Mouse (Mus musculus): ENCODE results near the gene Iffo2. TPM values are rescaled to one million over a fixed set of nuclear protein-coding genes. Genes with fewer than 3 reads are reported as not detected.

The Iffo2 gene
- polyA plus RNA-seq, 1 experiment from 2014 or later: 2.0 TPM

DNA sequence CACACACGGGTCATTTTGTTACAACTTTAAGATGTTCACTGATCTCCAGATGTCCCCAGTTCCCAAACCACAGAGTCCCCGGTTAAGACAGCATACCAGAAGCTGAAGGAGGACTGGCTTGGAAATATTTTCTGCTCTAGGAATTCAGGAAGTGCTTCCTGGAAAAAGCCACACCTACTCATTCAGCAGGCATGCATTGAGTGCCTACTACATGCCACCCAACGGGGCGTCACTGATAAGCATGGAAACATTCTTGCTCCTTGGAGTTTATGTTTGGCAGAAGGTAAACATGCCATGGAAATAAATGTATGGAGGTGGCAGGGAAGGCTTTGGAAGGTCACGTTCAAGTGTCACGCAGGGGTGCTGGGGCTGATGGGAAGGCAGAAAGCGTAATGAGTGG lies 19.1 kb downstream of the Iffo2 start:
- no peak for ATAC-seq

DNA sequence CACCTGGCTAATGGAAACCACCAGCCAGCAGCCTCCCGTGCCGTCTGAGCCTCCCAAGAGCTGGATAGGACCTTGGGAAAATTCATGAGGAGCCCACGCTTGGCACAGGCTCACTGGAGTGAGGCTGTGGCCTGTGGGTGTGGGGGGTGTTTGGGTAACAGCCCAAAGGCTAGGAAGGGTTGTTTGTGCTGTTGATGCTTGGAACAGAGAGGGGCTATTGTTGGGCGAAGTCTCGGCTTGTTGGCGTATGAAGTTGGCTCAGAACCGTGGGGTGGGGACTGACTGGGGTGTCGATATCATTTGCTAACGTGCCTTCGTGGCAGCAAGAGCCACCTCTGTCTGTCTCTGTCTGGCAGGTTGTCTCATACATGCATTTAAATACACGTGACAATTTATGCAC lies 24.9 kb downstream of the Iffo2 start:
- H3K4me1 ChIP-seq (ENCODE audit: control insufficient read depth, insufficient read depth, low read length): no peaks in the 10 kb centered on the region
- 89% methylated on average over 11 of the region's 11 CpGs for WGBS
- H3K36me3 ChIP-seq (ENCODE audit: control insufficient read depth, insufficient read depth, low read length): no peaks in the 10 kb centered on the region; the same call in 1 of the 2 replicates
- H3K9me3 ChIP-seq (ENCODE audit: control insufficient read depth, low read length): no peaks in the 10 kb centered on the region
- ATAC-seq: no peak
- no peak overlapping the region for H3K27ac ChIP-seq (ENCODE audit: low read length)
- H3K9ac ChIP-seq (ENCODE audit: low read depth, low read length): no peak overlapping the region
- no peaks in the 10 kb centered on the region for H3K27me3 ChIP-seq (replicated peaks; ENCODE audit: control insufficient read depth, insufficient read depth, low read length)
- no peak overlapping the region for H3K4me2 ChIP-seq (ENCODE audit: low read depth, low read length)
- no peak overlapping the region for H3K4me3 ChIP-seq (ENCODE audit: low read length)

More for the DNA sequence above, 19.1 kb downstream of the Iffo2 start:
- Histone ChIP-seq H3K36me3 (ENCODE audit: control insufficient read depth, insufficient read depth, low read length) (no peaks in the 10 kb centered on the region; the same call in 1 of the 2 replicates), H3K9ac (ENCODE audit: low read depth, low read length) (no peak overlapping the region), H3K4me2 (ENCODE audit: low read depth, low read length) (no peak overlapping the region), H3K9me3 (ENCODE audit: control insufficient read depth, low read length) (no peaks in the 10 kb centered on the region), H3K27ac (ENCODE audit: low read length) (no peak overlapping the region), H3K27me3 (replicated peaks; ENCODE audit: control insufficient read depth, insufficient read depth, low read length) (no peaks in the 10 kb centered on the region), H3K4me1 (ENCODE audit: control insufficient read depth, insufficient read depth, low read length) (no peaks in the 10 kb centered on the region), H3K4me3 (ENCODE audit: low read length) (no peak overlapping the region)
- WGBS: 59% methylated on average over 7 of the region's 7 CpGs

DNA sequence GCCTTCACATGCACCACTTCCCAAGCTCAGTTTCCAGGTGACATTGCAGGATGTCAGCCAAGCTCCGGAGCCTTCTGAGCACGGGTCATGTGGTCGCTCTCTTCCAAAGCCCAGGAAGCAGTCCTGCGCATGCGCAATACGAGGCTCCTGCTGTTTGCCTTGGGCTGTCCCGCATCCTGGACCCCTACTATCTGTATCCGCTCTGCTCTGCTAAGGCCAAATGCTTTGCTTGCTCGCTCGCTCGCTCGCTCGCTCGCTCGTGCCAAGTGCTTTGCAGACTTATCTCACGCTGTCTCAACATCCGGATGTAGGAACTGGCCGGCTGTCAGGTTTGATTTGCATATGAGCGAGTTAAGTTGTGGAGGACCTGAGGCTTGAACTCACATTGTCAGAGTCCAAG lies 25.6 kb downstream of the Iffo2 start:
- Histone ChIP-seq H3K27ac (ENCODE audit: low read length) (no peak overlapping the region), H3K9me3 (ENCODE audit: control insufficient read depth, low read length) (no peaks in the 10 kb centered on the region), H3K4me3 (ENCODE audit: low read length) (0 out of 2 replicates have a peak overlapping the region, but pooled peaks have one; percentile 11), H3K4me2 (ENCODE audit: low read depth, low read length) (peak overlapping the region; percentile 25; the same call in 1 of the 2 replicates), H3K36me3 (ENCODE audit: control insufficient read depth, insufficient read depth, low read length) (no peaks in the 10 kb centered on the region; the same call in 1 of the 2 replicates), H3K27me3 (replicated peaks; ENCODE audit: control insufficient read depth, insufficient read depth, low read length) (no peaks in the 10 kb centered on the region), H3K9ac (ENCODE audit: low read depth, low read length) (no peak overlapping the region), H3K4me1 (ENCODE audit: control insufficient read depth, insufficient read depth, low read length) (no peaks in the 10 kb centered on the region)
- 70% methylated on average over 19 of the region's 19 CpGs for WGBS
- ATAC-seq: no peak

DNA sequence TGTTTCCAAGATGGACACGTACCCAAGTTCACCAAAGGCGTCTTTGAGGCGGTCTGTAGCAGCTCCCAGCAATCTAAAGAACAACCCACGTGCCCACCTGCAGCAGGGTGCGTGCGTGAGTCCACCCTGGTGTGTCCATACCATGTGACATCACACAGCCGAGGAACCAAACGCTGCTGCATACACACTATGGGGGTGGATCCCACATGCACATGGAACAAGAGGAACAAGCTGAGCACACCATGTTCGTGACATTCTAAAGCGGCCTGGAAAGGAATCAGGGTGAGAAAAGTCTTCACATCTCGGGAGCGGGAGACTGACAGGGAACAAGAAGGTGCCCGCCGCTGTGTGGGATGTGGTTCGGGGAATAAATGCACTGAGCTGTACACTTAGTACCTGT lies 38.0 kb downstream of the Iffo2 start:
- Histone ChIP-seq H3K4me2 (ENCODE audit: low read depth, low read length) (no peak overlapping the region), H3K36me3 (ENCODE audit: control insufficient read depth, insufficient read depth, low read length) (no peaks in the 10 kb centered on the region), H3K9ac (ENCODE audit: low read depth, low read length) (no peak overlapping the region), H3K4me3 (ENCODE audit: low read length) (no peak overlapping the region), H3K4me1 (ENCODE audit: control insufficient read depth, insufficient read depth, low read length) (no peaks in the 10 kb centered on the region), H3K9me3 (ENCODE audit: control insufficient read depth, low read length) (no peaks in the 10 kb centered on the region), H3K27me3 (replicated peaks; ENCODE audit: control insufficient read depth, insufficient read depth, low read length) (no peaks in the 10 kb centered on the region; the same call in 1 of the 2 replicates), H3K27ac (ENCODE audit: low read length) (no peak overlapping the region)
- no peak for ATAC-seq
- WGBS: 80% methylated on average over 15 of the region's 15 CpGs

DNA sequence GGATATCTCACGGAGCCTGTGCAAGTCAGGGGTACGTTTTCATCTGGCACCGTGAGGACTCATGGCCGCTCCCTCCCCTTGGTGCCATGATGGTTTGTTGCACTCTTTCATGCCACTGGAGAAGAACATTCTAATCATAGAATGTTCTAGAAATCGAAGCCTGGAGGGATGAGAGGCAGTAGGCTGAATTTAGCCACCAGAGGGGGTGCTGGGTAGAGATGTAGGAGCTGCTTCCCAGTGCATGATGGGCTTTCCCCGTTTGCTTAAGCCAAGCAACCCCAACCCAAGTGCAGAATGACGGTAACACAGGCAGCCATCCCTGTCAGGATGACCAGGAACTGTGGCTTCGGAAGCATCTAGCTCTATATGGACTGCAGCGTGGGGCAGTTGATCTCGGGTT lies 40.4 kb downstream of the Iffo2 start:
- Histone ChIP-seq H3K9ac (ENCODE audit: low read depth, low read length) (no peak overlapping the region), H3K4me2 (ENCODE audit: low read depth, low read length) (no peak overlapping the region), H3K27me3 (replicated peaks; ENCODE audit: control insufficient read depth, insufficient read depth, low read length) (no peaks in the 10 kb centered on the region; the same call in 1 of the 2 replicates), H3K27ac (ENCODE audit: low read length) (no peak overlapping the region), H3K4me3 (ENCODE audit: low read length) (no peak overlapping the region), H3K9me3 (ENCODE audit: control insufficient read depth, low read length) (no peaks in the 10 kb centered on the region), H3K36me3 (ENCODE audit: control insufficient read depth, insufficient read depth, low read length) (no peaks in the 10 kb centered on the region), H3K4me1 (ENCODE audit: control insufficient read depth, insufficient read depth, low read length) (peaks cover 4% of the 10 kb centered on the region)
- 76% methylated on average over 10 of the region's 10 CpGs for WGBS
- ATAC-seq: no peak

DNA sequence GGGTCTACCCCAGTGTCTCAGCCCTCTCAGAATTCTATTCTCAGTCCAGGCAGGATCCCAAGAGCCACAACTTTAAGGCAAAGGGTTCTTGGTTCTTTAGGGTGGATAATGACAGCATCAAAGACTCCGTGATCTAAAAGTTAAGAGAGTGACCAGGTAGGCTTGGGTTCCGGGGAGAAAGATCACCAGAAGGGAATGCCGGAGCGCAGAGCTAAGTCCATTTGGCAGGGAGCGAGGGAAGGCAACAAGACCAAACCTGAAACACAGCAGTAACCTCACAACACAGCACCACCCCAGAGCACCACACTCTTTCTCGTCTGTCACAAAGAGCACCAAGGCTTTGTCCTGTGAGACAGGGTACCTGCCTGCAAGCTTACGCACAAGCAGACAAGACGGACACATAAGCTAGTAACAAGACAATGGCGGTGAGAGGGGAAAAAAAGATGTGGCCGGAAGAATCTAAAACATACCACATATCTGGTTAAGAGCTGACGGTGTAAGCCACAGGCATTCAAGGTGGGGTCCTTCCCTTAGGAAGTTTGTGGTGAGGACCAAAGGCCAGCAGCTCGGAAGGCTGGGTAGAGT lies 42.7 kb downstream of the Iffo2 start:
- no peak for ATAC-seq
- H3K27me3 ChIP-seq (replicated peaks; ENCODE audit: control insufficient read depth, insufficient read depth, low read length): no peaks in the 10 kb centered on the region; the same call in 1 of the 2 replicates
- 90% methylated on average over 12 of the region's 12 CpGs for WGBS
- H3K4me2 ChIP-seq (ENCODE audit: low read depth, low read length): no peak overlapping the region
- no peaks in the 10 kb centered on the region for H3K36me3 ChIP-seq (ENCODE audit: control insufficient read depth, insufficient read depth, low read length)
- H3K27ac ChIP-seq (ENCODE audit: low read length): no peak overlapping the region
- no peak overlapping the region for H3K9ac ChIP-seq (ENCODE audit: low read depth, low read length)
- H3K9me3 ChIP-seq (ENCODE audit: control insufficient read depth, low read length): no peaks in the 10 kb centered on the region
- H3K4me3 ChIP-seq (ENCODE audit: low read length): no peak overlapping the region
- H3K4me1 ChIP-seq (ENCODE audit: control insufficient read depth, insufficient read depth, low read length): peaks cover 11% of the 10 kb centered on the region

DNA sequence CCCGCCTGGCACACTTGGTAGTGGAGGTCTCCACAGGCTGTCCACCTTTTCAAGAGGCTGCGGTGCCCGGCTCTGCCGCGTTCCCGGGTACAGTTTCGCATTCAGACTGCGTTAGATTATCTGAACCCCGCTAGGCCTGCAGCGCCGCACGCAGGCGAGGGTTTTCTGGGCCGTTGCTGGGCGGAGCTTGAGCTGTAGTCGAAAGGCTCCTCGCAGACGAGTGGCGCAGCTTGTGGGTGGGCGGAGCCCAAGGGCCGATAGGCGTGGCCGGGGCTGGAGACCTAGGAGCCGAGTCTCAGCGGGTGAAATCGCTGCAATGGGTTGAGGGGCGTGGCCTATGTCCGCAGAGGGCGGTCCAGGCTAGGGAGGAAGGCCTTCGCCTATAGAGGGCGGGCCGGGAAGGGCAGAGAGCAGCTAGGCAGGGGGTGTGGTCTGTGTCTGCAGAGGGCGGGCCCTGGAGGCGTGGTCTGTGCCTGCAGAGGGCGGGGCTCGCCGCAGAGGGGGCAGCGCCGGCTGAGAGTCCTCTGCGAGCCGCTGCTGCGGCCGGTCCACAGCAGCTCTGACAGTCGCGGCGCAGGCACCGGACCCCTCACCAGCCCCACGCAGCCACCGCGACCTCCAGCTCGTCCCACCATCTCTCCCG lies 43.9 kb downstream of the Iffo2 start:
- WGBS: under 1% methylated on average over 49 of the region's 52 CpGs
- Histone ChIP-seq H3K27me3 (replicated peaks; ENCODE audit: control insufficient read depth, insufficient read depth, low read length) (no peaks in the 10 kb centered on the region; the same call in 1 of the 2 replicates), H3K4me2 (ENCODE audit: low read depth, low read length) (peak overlapping the region; percentile 95), H3K9me3 (ENCODE audit: control insufficient read depth, low read length) (no peaks in the 10 kb centered on the region), H3K27ac (ENCODE audit: low read length) (peak overlapping the region; percentile 84), H3K9ac (ENCODE audit: low read depth, low read length) (peak overlapping the region; percentile 88), H3K4me1 (ENCODE audit: control insufficient read depth, insufficient read depth, low read length) (peaks cover 20% of the 10 kb centered on the region), H3K36me3 (ENCODE audit: control insufficient read depth, insufficient read depth, low read length) (no peaks in the 10 kb centered on the region), H3K4me3 (ENCODE audit: low read length) (peak overlapping the region; percentile 87)
- ATAC-seq: peak; percentile 98

DNA sequence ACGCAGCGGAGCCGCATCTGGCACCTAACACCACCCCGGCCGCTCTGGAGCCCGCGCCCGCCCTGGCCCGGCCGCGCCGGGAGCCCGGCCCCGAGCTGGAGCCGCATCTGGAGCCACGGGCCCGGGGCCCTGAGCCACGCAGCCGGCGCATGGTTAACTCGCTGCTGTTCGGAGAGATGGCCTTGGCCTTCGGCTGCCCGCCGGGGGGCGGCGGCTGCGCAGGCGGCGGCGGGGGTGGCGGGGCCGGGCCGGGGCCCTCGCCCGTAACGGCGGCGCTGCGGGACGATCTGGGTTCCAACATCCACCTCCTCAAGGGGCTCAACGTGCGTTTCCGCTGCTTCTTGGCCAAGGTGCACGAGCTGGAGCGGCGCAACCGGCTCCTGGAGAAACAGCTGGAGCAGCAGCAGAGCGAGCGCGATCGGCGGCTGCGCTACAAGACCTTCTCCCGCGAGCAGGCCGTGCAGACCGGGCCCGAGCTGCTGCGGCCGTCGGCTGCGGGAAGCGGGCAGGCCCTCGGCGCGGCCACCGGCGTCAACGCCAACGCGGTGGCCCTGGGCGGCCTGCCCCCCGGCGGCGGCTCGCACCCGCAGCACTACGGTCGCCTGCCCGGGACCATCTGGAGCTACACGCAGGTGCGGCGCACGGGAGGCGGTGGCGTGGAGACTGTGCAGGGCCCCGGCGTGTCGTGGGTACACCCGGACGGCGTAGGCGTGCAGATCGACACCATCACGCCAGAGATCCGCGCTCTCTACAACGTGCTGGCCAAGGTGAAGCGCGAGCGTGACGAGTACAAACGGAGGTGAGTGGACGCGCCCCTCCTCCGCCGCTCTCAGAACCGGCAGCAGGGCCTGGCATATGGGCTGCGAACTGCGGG lies 44.7 kb downstream of the Iffo2 start:
- Histone ChIP-seq H3K27ac (ENCODE audit: low read length) (peak overlapping the region; percentile 84), H3K4me1 (ENCODE audit: control insufficient read depth, insufficient read depth, low read length) (peaks cover 27% of the 10 kb centered on the region), H3K9me3 (ENCODE audit: control insufficient read depth, low read length) (no peaks in the 10 kb centered on the region), H3K4me2 (ENCODE audit: low read depth, low read length) (peak overlapping the region; percentile 95), H3K36me3 (ENCODE audit: control insufficient read depth, insufficient read depth, low read length) (no peaks in the 10 kb centered on the region), H3K4me3 (ENCODE audit: low read length) (peak overlapping the region; percentile 87), H3K9ac (ENCODE audit: low read depth, low read length) (peak overlapping the region; percentile 88), H3K27me3 (replicated peaks; ENCODE audit: control insufficient read depth, insufficient read depth, low read length) (no peaks in the 10 kb centered on the region)
- under 1% methylated on average over 106 of the region's 111 CpGs for WGBS
- peak; percentile 73 for ATAC-seq

DNA sequence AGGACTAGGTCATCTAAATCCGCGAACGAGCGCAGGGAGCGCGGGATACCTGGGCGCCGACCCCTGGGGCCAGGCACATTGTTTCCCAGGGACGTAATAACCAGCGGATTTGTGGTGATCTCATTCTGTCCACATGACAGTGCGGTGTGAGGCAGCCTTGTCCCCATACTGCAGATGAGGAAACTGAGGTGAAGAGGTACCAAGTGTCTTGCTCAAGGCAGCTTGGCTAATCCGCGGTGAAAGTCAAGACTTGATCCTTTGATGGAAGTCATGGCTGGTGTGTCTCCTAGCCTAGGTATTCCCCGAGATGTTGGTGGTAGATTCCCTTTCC lies 45.3 kb downstream of the Iffo2 start:
- no peaks in the 10 kb centered on the region for H3K36me3 ChIP-seq (ENCODE audit: control insufficient read depth, insufficient read depth, low read length)
- H3K27ac ChIP-seq (ENCODE audit: low read length): peak overlapping the region; percentile 84
- no peak for ATAC-seq
- no peaks in the 10 kb centered on the region for H3K27me3 ChIP-seq (replicated peaks; ENCODE audit: control insufficient read depth, insufficient read depth, low read length)
- H3K9me3 ChIP-seq (ENCODE audit: control insufficient read depth, low read length): no peaks in the 10 kb centered on the region
- H3K4me3 ChIP-seq (ENCODE audit: low read length): peak overlapping the region; percentile 87
- peaks cover 33% of the 10 kb centered on the region for H3K4me1 ChIP-seq (ENCODE audit: control insufficient read depth, insufficient read depth, low read length)
- peak overlapping the region; percentile 95 for H3K4me2 ChIP-seq (ENCODE audit: low read depth, low read length)
- peak overlapping the region; percentile 88 for H3K9ac ChIP-seq (ENCODE audit: low read depth, low read length)
- WGBS: 8% methylated on average over 14 of the region's 14 CpGs
